Comparison of ENCODE assay signal across 9 mouse cellular contexts in genomic region chr9:80386000-80386399, GRCm38 (mm10).
DNase-seq lines count a peak whose midpoint lies in the region; ATAC-seq lines count a peak whose summit lies in the region.
"Had no signal": no experiment of that assay in that cellular context is flagged by ENCODE, and none has a peak within 500 bp of the region (broad histone marks: within the 10 kb centered on the region; RNA-seq: fewer than 3 reads in every experiment).

No protein-coding gene starts in this region.

- intact Hi-C loops in left cerebral cortex, postnatal 14 days (cut with DNase I): no loop called here

- no peak overlapping the region for H3K4me3 ChIP-seq in hindbrain, embryonic 10.5 days
- H3K4me3 ChIP-seq in hindbrain, embryonic 12.5 days: no peak overlapping the region
- H3K4me3 ChIP-seq: embryonic facial prominence, embryonic 15.5 days had no signal

- no peak for ATAC-seq in hindbrain, embryonic 12.5 days (ENCODE audit: low FRiP score)
- ATAC-seq in monocyte, adult 5-6 weeks (replicated peaks; ENCODE audit: insufficient number of reproducible peaks, low FRiP score, low TSS enrichment, poor library complexity, severe bottlenecking): no peak

- H3K36me3 ChIP-seq in hindbrain, embryonic 10.5 days: no peaks in the 10 kb centered on the region
- H3K36me3 ChIP-seq in hindbrain, embryonic 12.5 days: no peaks in the 10 kb centered on the region
- H3K36me3 ChIP-seq: embryonic facial prominence, embryonic 15.5 days had no signal

- H3K9me3 ChIP-seq in hindbrain, embryonic 10.5 days: no peaks in the 10 kb centered on the region
- H3K9me3 ChIP-seq in hindbrain, embryonic 12.5 days (replicated peaks): no peaks in the 10 kb centered on the region
- H3K9me3 ChIP-seq: embryonic facial prominence, embryonic 15.5 days had no signal

- DNase-seq in hindbrain, embryonic 10.5 days (ENCODE audit: low spot score): peak; percentile 31
- DNase-seq in CD8-positive naive resting alpha-beta T cell, adult 2 months (ENCODE audit: low read depth in 2 of 2, low spot score in 2 of 2): peak; percentile 2 to 15
- peak; percentile 9 for DNase-seq in adrenal gland, postnatal 25 days
- DNase-seq in frontal cortex, adult 2 months (ENCODE audit: extremely low spot score in 1 of 2, low spot score in 1 of 2): peak; percentile 3 to 31
- peak; percentile 15 for DNase-seq in left cerebral cortex, postnatal 14 days (ENCODE audit: low spot score in 2 of 2)
- DNase-seq in retina, adult 2 months (ENCODE audit: low read depth, low spot score): peak; percentile 18

- peaks cover 6% of the 10 kb centered on the region; the same call in 1 of the 2 replicates for H3K4me1 ChIP-seq in hindbrain, embryonic 10.5 days (replicated peaks)
- no peaks in the 10 kb centered on the region; the same call in 1 of the 2 replicates for H3K4me1 ChIP-seq in hindbrain, embryonic 12.5 days
- H3K4me1 ChIP-seq: embryonic facial prominence, embryonic 15.5 days had no signal

- H3K27me3 ChIP-seq in hindbrain, embryonic 10.5 days (ENCODE audit: insufficient read depth, poor library complexity, severe bottlenecking): no peaks in the 10 kb centered on the region
- H3K27me3 ChIP-seq in hindbrain, embryonic 12.5 days: no peaks in the 10 kb centered on the region
- H3K27me3 ChIP-seq: embryonic facial prominence, embryonic 15.5 days had no signal

- H3K4me2 ChIP-seq in hindbrain, embryonic 12.5 days (replicated peaks): no peak overlapping the region
- H3K4me2 ChIP-seq: embryonic facial prominence, embryonic 15.5 days had no signal

- 47% methylated on average over 7 of the region's 7 CpGs for WGBS in hindbrain, embryonic 10.5 days
- 42% methylated on average over 7 of the region's 7 CpGs for WGBS in hindbrain, embryonic 12.5 days

- no peak overlapping the region for H3K9ac ChIP-seq in hindbrain, embryonic 12.5 days
- H3K9ac ChIP-seq: embryonic facial prominence, embryonic 15.5 days had no signal

- no peak overlapping the region for H3K27ac ChIP-seq in hindbrain, embryonic 10.5 days
- H3K27ac ChIP-seq in hindbrain, embryonic 12.5 days: no peak overlapping the region
- H3K27ac ChIP-seq: embryonic facial prominence, embryonic 15.5 days had no signal
